Mouse (Mus musculus): Measurements from ENCODE around the gene Cand2. TPM values are rescaled to one million over a fixed set of nuclear protein-coding genes. Genes with fewer than 3 reads are reported as not detected.

Cand2 gene
- polyA plus RNA-seq (2015; fragmentation: Nextera tagmentation; extraction: Ambion mirVana) = 2.2 and 2.4 TPM in 2 replicates

- H3K27me3 ChIP-seq (replicated peaks; ENCODE audit: control insufficient read depth, insufficient read depth, low read length) = no peaks in the 10 kb centered on the region
- no peak within 1 kb of the TSS for H3K27ac ChIP-seq (ENCODE audit: low read depth, low read length)
These were observed at the start of gene Cand2 for GRCm38 (mm10) chr6:115774501-115774921. TSS of gene Cand2 (plus strand) at chr6:115774538.

GRCm38 (mm10) chr6:115727108-115727507 is 47.2 kb upstream of the Cand2 start:
- no peak overlapping the region for H3K27ac ChIP-seq (ENCODE audit: low read depth, low read length)
- no peak overlapping the region for H3K4me3 ChIP-seq (ENCODE audit: low read depth, low read length)
- no peak for ATAC-seq
- no peaks in the 10 kb centered on the region for H3K27me3 ChIP-seq (replicated peaks; ENCODE audit: control insufficient read depth, insufficient read depth, low read length)
- no peaks in the 10 kb centered on the region for H3K4me1 ChIP-seq (replicated peaks; ENCODE audit: control insufficient read depth, insufficient read depth, low read length)
- H3K4me2 ChIP-seq (replicated peaks; ENCODE audit: low read depth) = no peak overlapping the region
- 91% methylated on average over 1 of the region's 1 CpGs for WGBS
- no peaks in the 10 kb centered on the region for H3K36me3 ChIP-seq (ENCODE audit: control insufficient read depth, insufficient read depth)
- no peak overlapping the region for H3K9ac ChIP-seq (ENCODE audit: low read depth, low read length)
- H3K9me3 ChIP-seq (ENCODE audit: control insufficient read depth) = no peaks in the 10 kb centered on the region
- TF ChIP-seq CTCF (IDR thresholded peaks at IDR 0.05; ENCODE audit: low read depth) = peak; percentile 75

More at GRCm38 (mm10) chr6:115774501-115774921, at the start of gene Cand2:
- H3K36me3 ChIP-seq (ENCODE audit: control insufficient read depth, insufficient read depth) = no peaks in the 10 kb centered on the region
- no peak for TF ChIP-seq CTCF (IDR thresholded peaks at IDR 0.05; ENCODE audit: low read depth)
- H3K4me3 ChIP-seq (ENCODE audit: low read depth, low read length) = peak within 1 kb of the TSS; percentile 55
- H3K9me3 ChIP-seq (ENCODE audit: control insufficient read depth) = no peaks in the 10 kb centered on the region
- no peak for ATAC-seq
- H3K9ac ChIP-seq (ENCODE audit: low read depth, low read length) = peak within 1 kb of the TSS; percentile 57
- H3K4me1 ChIP-seq (replicated peaks; ENCODE audit: control insufficient read depth, insufficient read depth, low read length) = no peaks in the 10 kb centered on the region
- WGBS = 4% methylated on average over 12 of the region's 28 CpGs
- peak within 1 kb of the TSS; percentile 82 for H3K4me2 ChIP-seq (replicated peaks; ENCODE audit: low read depth)

GRCm38 (mm10) chr6:115727570-115727969 is 46.8 kb upstream of the Cand2 start:
- ATAC-seq = no peak
- Histone ChIP-seq H3K4me2 (replicated peaks; ENCODE audit: low read depth) (no peak overlapping the region), H3K9me3 (ENCODE audit: control insufficient read depth) (no peaks in the 10 kb centered on the region), H3K4me1 (replicated peaks; ENCODE audit: control insufficient read depth, insufficient read depth, low read length) (no peaks in the 10 kb centered on the region), H3K9ac (ENCODE audit: low read depth, low read length) (no peak overlapping the region), H3K4me3 (ENCODE audit: low read depth, low read length) (no peak overlapping the region), H3K27me3 (replicated peaks; ENCODE audit: control insufficient read depth, insufficient read depth, low read length) (no peaks in the 10 kb centered on the region), H3K36me3 (ENCODE audit: control insufficient read depth, insufficient read depth) (no peaks in the 10 kb centered on the region), H3K27ac (ENCODE audit: low read depth, low read length) (no peak overlapping the region)
- WGBS = 62% methylated on average over 2 of the region's 2 CpGs
- TF ChIP-seq CTCF (IDR thresholded peaks at IDR 0.05; ENCODE audit: low read depth) = no peak

GRCm38 (mm10) chr6:115730560-115731342 is 43.6 kb upstream of the Cand2 start:
- WGBS = 55% methylated on average over 20 of the region's 20 CpGs
- H3K4me3 ChIP-seq (ENCODE audit: low read depth, low read length) = no peak overlapping the region
- no peaks in the 10 kb centered on the region for H3K36me3 ChIP-seq (ENCODE audit: control insufficient read depth, insufficient read depth)
- H3K27ac ChIP-seq (ENCODE audit: low read depth, low read length) = no peak overlapping the region
- H3K9ac ChIP-seq (ENCODE audit: low read depth, low read length) = no peak overlapping the region
- H3K4me1 ChIP-seq (replicated peaks; ENCODE audit: control insufficient read depth, insufficient read depth, low read length) = no peaks in the 10 kb centered on the region
- no peak for TF ChIP-seq CTCF (IDR thresholded peaks at IDR 0.05; ENCODE audit: low read depth)
- no peaks in the 10 kb centered on the region for H3K9me3 ChIP-seq (ENCODE audit: control insufficient read depth)
- H3K4me2 ChIP-seq (replicated peaks; ENCODE audit: low read depth) = no peak overlapping the region
- no peak for ATAC-seq
- H3K27me3 ChIP-seq (replicated peaks; ENCODE audit: control insufficient read depth, insufficient read depth, low read length) = no peaks in the 10 kb centered on the region

GRCm38 (mm10) chr6:115732341-115732928 is 41.9 kb upstream of the Cand2 start:
- Histone ChIP-seq H3K4me3 (ENCODE audit: low read depth, low read length) (no peak overlapping the region), H3K36me3 (ENCODE audit: control insufficient read depth, insufficient read depth) (no peaks in the 10 kb centered on the region), H3K4me1 (replicated peaks; ENCODE audit: control insufficient read depth, insufficient read depth, low read length) (no peaks in the 10 kb centered on the region), H3K9ac (ENCODE audit: low read depth, low read length) (no peak overlapping the region), H3K27me3 (replicated peaks; ENCODE audit: control insufficient read depth, insufficient read depth, low read length) (no peaks in the 10 kb centered on the region), H3K27ac (ENCODE audit: low read depth, low read length) (no peak overlapping the region), H3K4me2 (replicated peaks; ENCODE audit: low read depth) (no peak overlapping the region), H3K9me3 (ENCODE audit: control insufficient read depth) (no peaks in the 10 kb centered on the region)
- no peak for ATAC-seq
- 0 out of 2 replicates have a peak, but pooled peaks have one; percentile 4 for TF ChIP-seq CTCF (IDR thresholded peaks at IDR 0.05; ENCODE audit: low read depth)
- WGBS = 79% methylated on average over 22 of the region's 22 CpGs

DNA sequence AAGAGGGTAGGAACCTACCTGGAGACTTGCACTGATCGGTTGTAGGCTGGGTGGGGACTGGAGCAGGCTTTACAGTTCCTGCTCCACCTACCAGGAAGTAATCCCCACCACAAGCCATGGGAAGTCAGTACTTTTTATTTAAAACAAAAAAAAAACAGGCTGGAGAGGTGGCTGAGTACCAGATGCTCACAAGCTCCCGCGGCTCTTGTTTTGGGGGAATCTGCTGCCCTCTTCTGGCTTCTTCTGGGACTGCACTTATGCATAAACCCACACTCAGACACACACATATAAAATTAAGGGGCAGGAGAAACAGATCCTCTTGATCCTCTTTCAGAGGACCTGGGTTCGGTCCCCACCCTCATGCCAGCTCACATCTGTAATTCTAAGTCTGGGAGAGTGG is 39.4 kb upstream of the Cand2 start:
- H3K27me3 ChIP-seq (replicated peaks; ENCODE audit: control insufficient read depth, insufficient read depth, low read length) = no peaks in the 10 kb centered on the region
- 62% methylated on average over 4 of the region's 4 CpGs for WGBS
- H3K9ac ChIP-seq (ENCODE audit: low read depth, low read length) = no peak overlapping the region
- no peaks in the 10 kb centered on the region for H3K9me3 ChIP-seq (ENCODE audit: control insufficient read depth)
- H3K4me1 ChIP-seq (replicated peaks; ENCODE audit: control insufficient read depth, insufficient read depth, low read length) = no peaks in the 10 kb centered on the region
- H3K4me2 ChIP-seq (replicated peaks; ENCODE audit: low read depth) = no peak overlapping the region
- peak; percentile 72 for TF ChIP-seq CTCF (IDR thresholded peaks at IDR 0.05; ENCODE audit: low read depth)
- 0 out of 2 replicates have a peak, but pooled peaks have one; percentile 6 for ATAC-seq
- H3K4me3 ChIP-seq (ENCODE audit: low read depth, low read length) = no peak overlapping the region
- no peak overlapping the region for H3K27ac ChIP-seq (ENCODE audit: low read depth, low read length)
- H3K36me3 ChIP-seq (ENCODE audit: control insufficient read depth, insufficient read depth) = no peaks in the 10 kb centered on the region
